Mouse (Mus musculus): ENCODE data around the gene Arl5a. TPM values are rescaled to one million over a fixed set of nuclear protein-coding genes. Genes with fewer than 3 reads are reported as not detected.

Gene Arl5a
- polyA plus RNA-seq, 1 experiment = 39.5 TPM

- Histone ChIP-seq H3K27ac (ENCODE audit: insufficient read depth, low read depth, low read length) (no peak overlapping the region), H3K4me1 (ENCODE audit: control insufficient read depth, insufficient read depth, low read length) (no peaks in the 10 kb centered on the region), H3K4me3 (ENCODE audit: insufficient read depth, low read length) (no peak overlapping the region)
- no peak for TF ChIP-seq POLR2A (IDR thresholded peaks at IDR 0.05; ENCODE audit: borderline replicate concordance, low read depth, low read length)
- no peak for TF ChIP-seq CTCF (IDR thresholded peaks at IDR 0.05; ENCODE audit: low read depth, low read length)
Measured at GRCm38 (mm10) chr2:52394529-52394928, 30.2 kb downstream of the Arl5a start.

- Histone ChIP-seq H3K4me3 (ENCODE audit: insufficient read depth, low read length) (no peak overlapping the region), H3K4me1 (ENCODE audit: control insufficient read depth, insufficient read depth, low read length) (no peaks in the 10 kb centered on the region), H3K27ac (ENCODE audit: insufficient read depth, low read depth, low read length) (no peak overlapping the region)
- TF ChIP-seq POLR2A (IDR thresholded peaks at IDR 0.05; ENCODE audit: borderline replicate concordance, low read depth, low read length) (no peak), CTCF (IDR thresholded peaks at IDR 0.05; ENCODE audit: low read depth, low read length) (no peak)
Measured at GRCm38 (mm10) chr2:52390415-52390975, 34.2 kb downstream of the Arl5a start.

- Histone ChIP-seq H3K4me1 (ENCODE audit: control insufficient read depth, insufficient read depth, low read length) (no peaks in the 10 kb centered on the region), H3K27ac (ENCODE audit: insufficient read depth, low read depth, low read length) (no peak overlapping the region), H3K4me3 (ENCODE audit: insufficient read depth, low read length) (no peak overlapping the region)
- TF ChIP-seq POLR2A (IDR thresholded peaks at IDR 0.05; ENCODE audit: borderline replicate concordance, low read depth, low read length) = no peak
- TF ChIP-seq CTCF (IDR thresholded peaks at IDR 0.05; ENCODE audit: low read depth, low read length) = no peak
Measured at GRCm38 (mm10) chr2:52389975-52390374, 34.7 kb downstream of the Arl5a start.

GRCm38 (mm10) chr2:52386451-52386850 is 38.2 kb downstream of the Arl5a start:
- no peak for TF ChIP-seq POLR2A (IDR thresholded peaks at IDR 0.05; ENCODE audit: borderline replicate concordance, low read depth, low read length)
- TF ChIP-seq CTCF (IDR thresholded peaks at IDR 0.05; ENCODE audit: low read depth, low read length) = no peak
- Histone ChIP-seq H3K4me1 (ENCODE audit: control insufficient read depth, insufficient read depth, low read length) (no peaks in the 10 kb centered on the region), H3K4me3 (ENCODE audit: insufficient read depth, low read length) (no peak overlapping the region), H3K27ac (ENCODE audit: insufficient read depth, low read depth, low read length) (no peak overlapping the region)

GRCm38 (mm10) chr2:52386037-52386436 is 38.7 kb downstream of the Arl5a start:
- Histone ChIP-seq H3K4me1 (ENCODE audit: control insufficient read depth, insufficient read depth, low read length) (no peaks in the 10 kb centered on the region), H3K27ac (ENCODE audit: insufficient read depth, low read depth, low read length) (no peak overlapping the region), H3K4me3 (ENCODE audit: insufficient read depth, low read length) (no peak overlapping the region)
- TF ChIP-seq POLR2A (IDR thresholded peaks at IDR 0.05; ENCODE audit: borderline replicate concordance, low read depth, low read length) (no peak), CTCF (IDR thresholded peaks at IDR 0.05; ENCODE audit: low read depth, low read length) (no peak)

GRCm38 (mm10) chr2:52378848-52379261 is 45.8 kb downstream of the Arl5a start:
- TF ChIP-seq CTCF (IDR thresholded peaks at IDR 0.05; ENCODE audit: low read depth, low read length) = no peak
- TF ChIP-seq POLR2A (IDR thresholded peaks at IDR 0.05; ENCODE audit: borderline replicate concordance, low read depth, low read length) = no peak
- no peak overlapping the region for H3K4me3 ChIP-seq (ENCODE audit: insufficient read depth, low read length)

GRCm38 (mm10) chr2:52378448-52378804 is 46.3 kb downstream of the Arl5a start, which contains the start of gene Neb:
TSS of gene Neb (minus strand) at chr2:52378474.
- Histone ChIP-seq H3K4me3 (ENCODE audit: insufficient read depth, low read length) (no peak within 1 kb of the TSS), H3K27ac (ENCODE audit: insufficient read depth, low read depth, low read length) (no peak within 1 kb of the TSS), H3K4me1 (ENCODE audit: control insufficient read depth, insufficient read depth, low read length) (no peaks in the 10 kb centered on the region)
- TF ChIP-seq CTCF (IDR thresholded peaks at IDR 0.05; ENCODE audit: low read depth, low read length) (no peak), POLR2A (IDR thresholded peaks at IDR 0.05; ENCODE audit: borderline replicate concordance, low read depth, low read length) (no peak)

More at GRCm38 (mm10) chr2:52378848-52379261, 45.8 kb downstream of the Arl5a start:
- no peaks in the 10 kb centered on the region for H3K4me1 ChIP-seq (ENCODE audit: control insufficient read depth, insufficient read depth, low read length)
- H3K27ac ChIP-seq (ENCODE audit: insufficient read depth, low read depth, low read length) = no peak overlapping the region

- H3K4me1 ChIP-seq (ENCODE audit: control insufficient read depth, insufficient read depth, low read length) = no peaks in the 10 kb centered on the region
- H3K4me3 ChIP-seq (ENCODE audit: insufficient read depth, low read length) = no peak overlapping the region
- H3K27ac ChIP-seq (ENCODE audit: insufficient read depth, low read depth, low read length) = no peak overlapping the region
- TF ChIP-seq POLR2A (IDR thresholded peaks at IDR 0.05; ENCODE audit: borderline replicate concordance, low read depth, low read length) = no peak
- no peak for TF ChIP-seq CTCF (IDR thresholded peaks at IDR 0.05; ENCODE audit: low read depth, low read length)
Measured at GRCm38 (mm10) chr2:52377706-52378447, 46.8 kb downstream of the Arl5a start.

- no peaks in the 10 kb centered on the region for H3K4me1 ChIP-seq (ENCODE audit: control insufficient read depth, insufficient read depth, low read length)
- no peak overlapping the region for H3K27ac ChIP-seq (ENCODE audit: insufficient read depth, low read depth, low read length)
- H3K4me3 ChIP-seq (ENCODE audit: insufficient read depth, low read length) = no peak overlapping the region
- no peak for TF ChIP-seq POLR2A (IDR thresholded peaks at IDR 0.05; ENCODE audit: borderline replicate concordance, low read depth, low read length)
- TF ChIP-seq CTCF (IDR thresholded peaks at IDR 0.05; ENCODE audit: low read depth, low read length) = no peak
Measured at GRCm38 (mm10) chr2:52374706-52375105, 50.0 kb downstream of the Arl5a start.

- no peak overlapping the region for H3K27ac ChIP-seq (ENCODE audit: insufficient read depth, low read depth, low read length)
- H3K4me3 ChIP-seq (ENCODE audit: insufficient read depth, low read length) = no peak overlapping the region
- no peak for TF ChIP-seq CTCF (IDR thresholded peaks at IDR 0.05; ENCODE audit: low read depth, low read length)
Measured at GRCm38 (mm10) chr2:52372480-52372879, 52.2 kb downstream of the Arl5a start.

More at GRCm38 (mm10) chr2:52372480-52372879, 52.2 kb downstream of the Arl5a start:
- H3K4me1 ChIP-seq (ENCODE audit: control insufficient read depth, insufficient read depth, low read length) = no peaks in the 10 kb centered on the region

Measured in bone marrow macrophage, adult 2 months (primary cell).